Mouse (Mus musculus) limb, embryonic 11.5 days (tissue): Measurements from ENCODE around the gene Rai14. TPM values are rescaled to one million over a fixed set of nuclear protein-coding genes. Genes with fewer than 3 reads are reported as not detected.

ENCODE experiments used
- ATAC-seq: fragments of 200-750 bp; cut with Nextera tagmentation; 2 replicates; pipeline ENCODE4 v1.8.0; 2017; ENCODE audit warnings: low read depth; ENCODE audit not compliant: insufficient number of reproducible peaks, low FRiP score, low TSS enrichment
- DNase-seq: peaks from one replicate; pipeline ENCODE4 v3.0.0-alpha.2; 2015; ENCODE audit warnings: low spot score
- H3K27ac ChIP-seq: fragments of 300-500 bp; sonication (generic); replicated peaks from 2 replicates; pipeline ENCODE4 v1.5.1; 2014; ENCODE audit warnings: low read depth, mild to moderate bottlenecking, low read length
- H3K27me3 ChIP-seq: fragments of 300-500 bp; sonication (generic); 2 replicates; pipeline ENCODE4 v1.6.1; 2014; ENCODE audit warnings: mild to moderate bottlenecking, low read length, mixed read lengths; ENCODE audit not compliant: control insufficient read depth, insufficient read depth
- H3K36me3 ChIP-seq: fragments of 300-500 bp; sonication (generic); 2 replicates; pipeline ENCODE4 v1.6.1; 2014; ENCODE audit warnings: mild to moderate bottlenecking, low read length, moderate library complexity, mixed read lengths; ENCODE audit not compliant: control insufficient read depth, insufficient read depth
- H3K4me1 ChIP-seq: fragments of 300-500 bp; sonication (generic); 2 replicates; pipeline ENCODE4 v1.6.1; 2014; ENCODE audit warnings: low read length, mixed read lengths; ENCODE audit not compliant: control insufficient read depth, insufficient read depth
- H3K4me2 ChIP-seq: fragments of 300-500 bp; sonication (generic); 2 replicates; pipeline ENCODE4 v1.6.1; 2014; ENCODE audit warnings: low read depth, mild to moderate bottlenecking, moderate library complexity; ENCODE audit not compliant: severe bottlenecking
- H3K4me3 ChIP-seq: fragments of 300-500 bp; sonication (generic); 2 replicates; pipeline ENCODE4 v1.5.1; 2014; ENCODE audit warnings: low read depth, low read length
- H3K9ac ChIP-seq: fragments of 300-500 bp; sonication (generic); 2 replicates; pipeline ENCODE4 v1.6.1; 2014; ENCODE audit warnings: mild to moderate bottlenecking, low read length
- H3K9me3 ChIP-seq: fragments of 300-500 bp; sonication (generic); 2 replicates; pipeline ENCODE4 v1.6.1; 2016; ENCODE audit warnings: low read length; ENCODE audit not compliant: control insufficient read depth
- WGBS: fragments of 180-500 bp; shearing (Covaris S2); extraction: QIAGEN DNeasy Blood & Tissue Kit; methylation state at CpG from one replicate; pipeline ENCODE4 v1.1.7; 2014; 5-methylcytosine and 5-hydroxymethylcytosine counted together
- polyA plus RNA-seq: library from polyadenylated mRNA; unstranded; fragments of >200 nt; fragmentation: Nextera tagmentation; extraction: Ambion mirVana; gene quantifications from 2 replicates; pipeline ENCODE4 v1.2.1, GENCODE M21; 2014

Rai14 gene
- polyA plus RNA-seq, 1 experiment from 2014 or later = 70.8 TPM

DNA sequence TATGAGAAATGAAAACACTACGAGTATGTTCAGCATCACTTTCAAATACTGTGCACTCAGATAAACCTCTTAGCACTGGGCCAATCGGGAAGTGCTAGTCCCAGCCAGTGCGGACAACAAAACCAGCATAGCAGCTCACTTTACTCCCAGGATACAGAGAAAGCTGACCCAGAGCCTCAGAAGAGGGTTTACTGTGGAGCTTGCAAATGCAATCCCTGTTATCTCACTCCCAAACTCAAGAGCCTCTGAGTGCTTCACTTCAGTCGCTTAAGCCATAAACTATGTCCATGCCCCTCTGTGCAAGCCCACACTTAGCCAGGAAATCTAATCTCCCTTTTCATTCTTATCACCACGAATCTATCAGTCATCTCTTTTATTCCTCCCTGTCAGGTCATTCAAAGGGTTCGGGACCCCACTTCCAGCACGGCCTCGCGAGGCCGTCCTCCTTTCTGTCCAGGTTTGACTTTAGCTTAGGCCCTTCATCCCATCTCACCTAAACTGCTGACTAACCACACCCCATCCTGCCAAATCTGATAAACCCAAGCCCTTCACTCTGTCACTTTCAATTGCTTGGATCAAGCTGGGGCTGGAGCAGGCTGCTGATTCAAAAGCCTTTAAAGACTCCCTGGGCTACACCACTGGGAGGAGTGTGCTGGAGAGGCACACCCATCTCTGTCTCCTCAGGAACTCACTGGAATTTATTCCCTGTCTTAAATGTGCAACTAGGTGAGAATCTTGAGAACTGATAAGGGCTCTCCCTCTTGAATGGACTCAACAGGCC lies 46.1 kb downstream of the Rai14 start:
- 50% methylated on average over 10 of the region's 10 CpGs for WGBS
- 0 out of 2 replicates have a peak, but pooled peaks cover 2% of the 10 kb centered on the region for H3K4me1 ChIP-seq
- DNase-seq (no peak), ATAC-seq (no peak)
- H3K9me3 ChIP-seq = no peaks in the 10 kb centered on the region
- H3K27ac ChIP-seq = no peak overlapping the region
- no peak overlapping the region for H3K9ac ChIP-seq
- no peaks in the 10 kb centered on the region for H3K36me3 ChIP-seq
- no peak overlapping the region for H3K4me3 ChIP-seq
- no peak overlapping the region for H3K4me2 ChIP-seq
- H3K27me3 ChIP-seq = no peaks in the 10 kb centered on the region

DNA sequence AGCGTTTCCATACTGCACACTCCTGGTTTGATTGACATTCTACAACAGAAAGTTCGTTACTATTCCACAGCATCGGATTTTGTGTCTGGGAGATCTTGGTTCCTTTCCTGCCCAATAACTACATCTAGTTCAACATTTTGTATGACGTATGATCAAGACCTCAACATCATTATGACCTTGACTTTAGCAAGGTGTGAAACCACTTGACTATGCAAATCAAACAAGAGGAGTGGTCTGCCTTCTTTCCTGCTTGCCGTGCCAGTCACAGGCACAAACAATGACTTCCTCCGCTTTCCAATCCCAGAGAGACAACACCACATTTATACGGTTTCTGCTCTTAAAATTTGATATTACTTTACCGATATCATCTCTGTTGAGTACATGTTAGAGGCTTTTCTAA lies 48.6 kb downstream of the Rai14 start:
- DNase-seq = no peak
- Histone ChIP-seq H3K27ac (no peak overlapping the region), H3K36me3 (no peaks in the 10 kb centered on the region), H3K9ac (no peak overlapping the region), H3K4me2 (no peak overlapping the region), H3K4me1 (no peaks in the 10 kb centered on the region), H3K27me3 (no peaks in the 10 kb centered on the region), H3K9me3 (no peaks in the 10 kb centered on the region), H3K4me3 (no peak overlapping the region)
- WGBS = 86% methylated on average over 8 of the region's 8 CpGs
- ATAC-seq = no peak

DNA sequence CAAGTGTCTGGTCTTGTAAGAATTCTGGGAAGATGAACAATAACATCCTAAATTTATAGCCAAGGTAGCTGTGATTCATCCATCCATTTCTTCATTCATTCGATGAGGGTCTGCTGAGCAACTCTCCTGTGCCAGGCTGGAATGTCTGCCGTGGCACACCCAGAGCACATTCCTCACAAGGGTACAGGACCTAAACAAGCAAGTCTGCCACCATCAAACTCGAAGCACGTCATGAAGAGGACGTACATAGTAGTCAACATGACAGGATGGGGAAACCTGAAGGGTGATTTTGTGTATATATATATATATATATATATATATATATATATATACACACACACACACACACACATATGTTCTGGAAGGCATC lies 49.9 kb downstream of the Rai14 start:
- Histone ChIP-seq H3K4me3 (no peak overlapping the region), H3K27me3 (no peaks in the 10 kb centered on the region), H3K36me3 (no peaks in the 10 kb centered on the region), H3K27ac (no peak overlapping the region), H3K9me3 (no peaks in the 10 kb centered on the region), H3K4me1 (no peaks in the 10 kb centered on the region), H3K9ac (no peak overlapping the region), H3K4me2 (no peak overlapping the region)
- no peak for ATAC-seq
- 92% methylated on average over 5 of the region's 5 CpGs for WGBS
- no peak for DNase-seq

DNA sequence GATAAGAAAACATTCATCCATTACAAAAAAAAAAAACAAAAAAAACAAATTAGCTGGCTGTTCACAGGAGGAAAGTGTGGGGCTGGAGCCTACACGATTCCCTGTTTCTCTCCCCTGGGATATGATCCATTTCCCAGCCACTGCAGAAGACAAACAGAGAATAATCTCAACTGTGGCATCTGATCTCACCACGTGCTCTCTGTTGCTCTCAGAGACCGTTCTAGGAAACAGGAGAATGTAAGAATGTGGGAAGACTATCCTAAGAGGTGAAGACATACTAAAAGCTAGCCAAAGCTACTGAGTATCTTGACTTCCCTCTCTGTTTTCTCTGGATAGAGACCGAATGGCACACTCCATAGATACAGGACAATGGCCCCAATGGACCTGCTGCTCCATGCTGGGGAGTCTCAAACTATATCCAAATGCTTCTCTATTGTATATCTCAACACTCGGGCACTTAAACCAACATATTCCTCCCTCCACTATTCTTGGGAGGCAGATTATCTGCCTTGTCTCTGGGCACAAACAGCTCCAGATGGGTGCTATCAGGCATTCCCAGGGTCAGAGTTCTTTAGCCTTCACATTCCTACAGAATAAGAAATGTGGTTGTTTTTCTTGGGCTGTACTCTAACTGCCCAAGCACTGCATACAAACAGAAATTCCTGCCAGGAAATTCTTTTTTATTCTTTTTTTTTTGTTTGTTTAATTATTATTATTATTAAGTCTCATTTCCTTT lies 50.5 kb downstream of the Rai14 start:
- H3K4me2 ChIP-seq = no peak overlapping the region
- WGBS = 81% methylated on average over 5 of the region's 5 CpGs
- H3K36me3 ChIP-seq = no peaks in the 10 kb centered on the region
- no peaks in the 10 kb centered on the region for H3K4me1 ChIP-seq
- H3K9me3 ChIP-seq = no peaks in the 10 kb centered on the region
- no peak overlapping the region for H3K27ac ChIP-seq
- DNase-seq = no peak
- H3K4me3 ChIP-seq = no peak overlapping the region
- H3K9ac ChIP-seq = no peak overlapping the region
- ATAC-seq = no peak
- H3K27me3 ChIP-seq = no peaks in the 10 kb centered on the region

- no peaks in the 10 kb centered on the region for H3K4me1 ChIP-seq
- no peak overlapping the region for H3K4me2 ChIP-seq
- DNase-seq (no peak), ATAC-seq (no peak)
- H3K9ac ChIP-seq = no peak overlapping the region
- H3K27ac ChIP-seq = no peak overlapping the region; the same call in 1 of the 2 replicates
- H3K36me3 ChIP-seq = no peaks in the 10 kb centered on the region
- H3K4me3 ChIP-seq = no peak overlapping the region
- WGBS = 44% methylated on average over 3 of the region's 3 CpGs
- H3K9me3 ChIP-seq = no peaks in the 10 kb centered on the region
- H3K27me3 ChIP-seq = no peaks in the 10 kb centered on the region
These were observed 52.3 kb downstream of the Rai14 start for GRCm38 (mm10) chr15:10661961-10662606.

DNA sequence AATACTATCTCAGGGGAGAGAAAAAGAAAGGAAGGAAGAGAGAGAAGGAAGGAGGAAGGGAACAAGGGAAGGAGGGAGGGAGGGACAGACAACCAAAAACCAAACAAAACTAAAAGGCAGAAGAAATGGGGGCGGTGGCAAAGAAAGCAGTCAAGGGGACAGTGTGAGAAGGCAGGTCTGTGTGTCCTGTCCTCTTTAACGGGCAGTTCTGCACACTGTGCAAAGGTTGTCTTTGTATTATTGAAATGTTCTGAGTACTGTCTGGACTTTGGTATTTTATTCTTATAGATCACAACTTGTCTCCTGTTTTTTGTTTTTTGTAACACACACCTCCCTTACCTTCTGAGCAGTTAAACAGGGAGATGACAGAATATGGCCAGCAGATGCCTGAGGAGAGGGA lies 55.6 kb downstream of the Rai14 start:
- no peaks in the 10 kb centered on the region for H3K27me3 ChIP-seq
- 98% methylated on average over 2 of the region's 2 CpGs for WGBS
- ATAC-seq = no peak

GRCm38 (mm10) chr15:10656146-10656545 lies 58.3 kb downstream of the Rai14 start:
- no peak for DNase-seq
- H3K4me1 ChIP-seq = 0 out of 2 replicates have a peak, but pooled peaks cover 3% of the 10 kb centered on the region
- H3K9ac ChIP-seq = no peak overlapping the region
- H3K36me3 ChIP-seq = no peaks in the 10 kb centered on the region
- H3K4me2 ChIP-seq = no peak overlapping the region
- no peak for ATAC-seq
- WGBS = 71% methylated on average over 5 of the region's 5 CpGs
- H3K9me3 ChIP-seq = no peaks in the 10 kb centered on the region
- no peak overlapping the region for H3K4me3 ChIP-seq
- H3K27me3 ChIP-seq = no peaks in the 10 kb centered on the region
- no peak overlapping the region for H3K27ac ChIP-seq

More for the DNA sequence above, 55.6 kb downstream of the Rai14 start:
- no peaks in the 10 kb centered on the region for H3K36me3 ChIP-seq
- no peak overlapping the region for H3K4me2 ChIP-seq
- DNase-seq = no peak
- no peak overlapping the region for H3K4me3 ChIP-seq
- H3K9me3 ChIP-seq = no peaks in the 10 kb centered on the region
- H3K9ac ChIP-seq = no peak overlapping the region
- no peak overlapping the region for H3K27ac ChIP-seq
- H3K4me1 ChIP-seq = 0 out of 2 replicates have a peak, but pooled peaks cover 3% of the 10 kb centered on the region

DNA sequence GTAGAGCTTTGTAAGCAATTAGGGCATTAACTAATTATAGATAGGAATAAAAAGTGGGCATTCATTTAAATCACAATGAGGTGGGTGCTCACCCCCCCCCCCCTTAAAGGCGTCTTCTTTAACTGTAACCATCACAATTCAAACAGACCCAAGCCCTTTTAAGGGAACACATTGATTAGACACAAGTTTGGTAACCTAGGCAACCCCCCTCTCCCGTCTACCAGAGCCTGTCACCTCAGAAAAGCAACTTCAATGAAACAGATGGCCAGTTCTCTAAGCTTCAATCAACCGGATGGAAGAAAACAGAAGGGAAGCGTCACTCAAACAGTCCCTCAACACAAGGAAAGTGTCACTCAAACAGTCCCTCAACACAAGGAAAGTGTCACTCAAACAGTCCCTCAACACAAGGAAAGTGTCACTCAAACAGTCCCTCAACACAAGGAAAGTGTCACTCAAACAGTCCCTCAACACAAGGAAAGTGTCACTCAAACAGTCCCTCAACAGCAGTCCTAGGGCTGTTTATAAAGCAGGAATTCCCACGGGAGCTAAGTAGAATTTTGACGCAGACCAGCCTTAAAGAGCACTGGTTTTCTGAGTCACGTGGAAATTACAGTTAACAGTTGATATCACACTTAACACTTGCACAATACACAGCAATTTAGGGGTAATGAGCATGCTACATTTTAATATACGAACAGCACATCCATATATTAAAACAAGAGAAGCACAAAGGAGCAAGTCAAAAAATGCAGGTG lies 59.1 kb downstream of the Rai14 start:
- no peaks in the 10 kb centered on the region for H3K27me3 ChIP-seq
- DNase-seq (no peak), ATAC-seq (no peak)
- H3K9me3 ChIP-seq = no peaks in the 10 kb centered on the region
- H3K27ac ChIP-seq = no peak overlapping the region
- H3K4me3 ChIP-seq = no peak overlapping the region
- no peak overlapping the region for H3K9ac ChIP-seq
- WGBS = 39% methylated on average over 8 of the region's 8 CpGs
- H3K36me3 ChIP-seq = no peaks in the 10 kb centered on the region
- no peak overlapping the region for H3K4me2 ChIP-seq
- 0 out of 2 replicates have a peak, but pooled peaks cover 3% of the 10 kb centered on the region for H3K4me1 ChIP-seq
